Mouse (Mus musculus): ENCODE results near the gene Zfp934. TPM values are rescaled to one million over a fixed set of nuclear protein-coding genes. Genes with fewer than 3 reads are reported as not detected.

Gene Zfp934
- polyA plus RNA-seq, 1 experiment from 2014 or later = 16.4 TPM

Small RNA genes lying within 50 kb of the gene (microRNA-seq; reads per million reads assigned to microRNA genes)
- gene Gm22256 = not detected

Other genes starting within 250 kb of the Zfp934 start
- 4.4 and 4.7 TPM in 2 replicates for gene Gm3604, start 188.0 kb downstream of the Zfp934 start, polyA plus RNA-seq (2015; fragmentation: Nextera tagmentation; extraction: Ambion mirVana)
- gene Gm49359, start 104.4 kb downstream of the Zfp934 start, polyA plus RNA-seq (2015; fragmentation: Nextera tagmentation; extraction: Ambion mirVana) = 13.1 and 13.5 TPM in 2 replicates
- not detected in 2 replicates for gene Zfp935, start 12.7 kb downstream of the Zfp934 start, polyA plus RNA-seq (2015; fragmentation: Nextera tagmentation; extraction: Ambion mirVana)
- gene 6720489N17Rik, start 53.0 kb upstream of the Zfp934 start, polyA plus RNA-seq (2015; fragmentation: Nextera tagmentation; extraction: Ambion mirVana) = 10.6 and 10.9 TPM in 2 replicates
- gene Platr25, start 189.5 kb upstream of the Zfp934 start, polyA plus RNA-seq (2015; fragmentation: Nextera tagmentation; extraction: Ambion mirVana) = 26.6 and 30.3 TPM in 2 replicates
- gene Gm5141, start 214.6 kb upstream of the Zfp934 start, polyA plus RNA-seq (2015; fragmentation: Nextera tagmentation; extraction: Ambion mirVana) = 9.7 and 13.3 TPM in 2 replicates

Data from limb, embryonic 15.5 days (tissue).